Mouse (Mus musculus): Measurements from ENCODE around the gene Asxl2. TPM values are rescaled to one million over a fixed set of nuclear protein-coding genes. Genes with fewer than 3 reads are reported as not detected.

The Asxl2 gene
- polyA plus RNA-seq, 1 experiment: 7.0 TPM

DNA sequence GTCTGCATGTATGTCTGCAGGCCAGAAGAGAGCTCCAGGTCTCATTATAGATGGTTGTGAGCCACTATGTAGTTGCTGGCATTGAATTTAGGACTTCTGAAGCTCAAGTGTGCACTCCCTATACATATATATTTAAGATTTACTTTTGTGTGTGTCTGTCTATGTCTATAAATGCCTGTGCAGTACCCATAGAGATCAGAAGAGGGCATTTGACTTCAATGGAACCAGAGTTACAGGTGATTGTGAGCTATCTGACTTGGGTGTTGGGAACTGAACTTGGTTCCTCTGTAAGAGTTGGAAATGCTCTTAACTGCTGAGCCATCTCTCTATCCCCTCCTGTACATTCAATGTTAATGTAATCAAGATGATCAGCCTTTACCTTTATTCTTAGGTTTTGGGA is 4.3 kb downstream of the Asxl2 start:
- TF ChIP-seq MYOD1 (IDR thresholded peaks at IDR 0.05; ENCODE audit: control insufficient read depth in 1 of 3, insufficient read length in 2 of 3, low read depth in 2 of 3): no peak
- no peak for TF ChIP-seq POLR2A (IDR thresholded peaks at IDR 0.05; ENCODE audit: insufficient read length, low read depth)
- no peak for TF ChIP-seq MAX (IDR thresholded peaks at IDR 0.05; ENCODE audit: low read depth)
- TF ChIP-seq E2F4 (IDR thresholded peaks at IDR 0.05; ENCODE audit: insufficient read depth): no peak
- TF ChIP-seq MYOG (IDR thresholded peaks at IDR 0.05; ENCODE audit: control insufficient read depth in 1 of 3, insufficient read depth in 1 of 3, insufficient read length in 2 of 3, low read depth in 2 of 3): no peak
- no peak for TF ChIP-seq SRF (IDR thresholded peaks at IDR 0.05; ENCODE audit: control insufficient read depth, insufficient read length, low read depth)
- TF ChIP-seq REST (IDR thresholded peaks at IDR 0.05; ENCODE audit: insufficient read depth, insufficient read length): no peak
- no peak for TF ChIP-seq USF1 (IDR thresholded peaks at IDR 0.05; ENCODE audit: low read depth)
- no peak for TF ChIP-seq TCF3 (IDR thresholded peaks at IDR 0.05; ENCODE audit: insufficient read length, low read depth)
- no peak for TF ChIP-seq POLR2AphosphoS2 (IDR thresholded peaks at IDR 0.05; ENCODE audit: insufficient read length, low read depth)
- TF ChIP-seq TCF12 (IDR thresholded peaks at IDR 0.05; ENCODE audit: insufficient read depth, poor library complexity, severe bottlenecking): no peak
- no peak for TF ChIP-seq CEBPB (IDR thresholded peaks at IDR 0.05; ENCODE audit: insufficient read depth, poor library complexity, severe bottlenecking)
- Histone ChIP-seq H3ac (ENCODE audit: control insufficient read depth, insufficient read length) (no peak overlapping the region), H3K4me2 (ENCODE audit: low read depth) (no peak overlapping the region), H3K4me3 (no peak overlapping the region), H3K27me3 (ENCODE audit: control insufficient read depth, insufficient read depth, insufficient read length) (no peaks in the 10 kb centered on the region), H3K79me2 (ENCODE audit: control insufficient read depth, insufficient read depth) (peaks cover 83% of the 10 kb centered on the region), H3K36me3 (ENCODE audit: control insufficient read depth, insufficient read depth) (no peaks in the 10 kb centered on the region)

DNA sequence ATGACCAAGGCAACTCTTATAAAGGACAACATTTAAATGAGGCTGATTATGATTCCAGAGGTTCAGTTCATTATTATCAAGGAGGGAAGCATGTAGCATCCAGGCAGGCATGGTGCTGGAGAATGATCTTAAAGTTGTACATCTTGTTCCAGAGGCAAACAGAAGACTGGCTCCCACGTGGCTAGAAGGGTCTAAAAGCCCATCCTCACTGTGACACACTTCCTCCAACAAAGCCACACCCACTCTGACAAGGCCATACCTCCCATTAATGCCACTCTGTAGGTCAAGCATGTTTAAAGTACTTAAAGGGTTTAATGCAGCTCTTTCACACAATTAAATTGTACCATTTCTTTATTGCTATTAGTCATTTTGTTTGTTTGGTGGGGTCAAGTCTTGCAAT is 7.1 kb downstream of the Asxl2 start:
- H3ac ChIP-seq (ENCODE audit: control insufficient read depth, insufficient read length): no peak overlapping the region
- H3K79me2 ChIP-seq (ENCODE audit: control insufficient read depth, insufficient read depth): peaks cover 99% of the 10 kb centered on the region
- no peak overlapping the region for H3K4me2 ChIP-seq (ENCODE audit: low read depth)
- H3K27me3 ChIP-seq (ENCODE audit: control insufficient read depth, insufficient read depth, insufficient read length): no peaks in the 10 kb centered on the region
- no peak for TF ChIP-seq USF1 (IDR thresholded peaks at IDR 0.05; ENCODE audit: low read depth)
- no peak for TF ChIP-seq E2F4 (IDR thresholded peaks at IDR 0.05; ENCODE audit: insufficient read depth)
- no peak for TF ChIP-seq REST (IDR thresholded peaks at IDR 0.05; ENCODE audit: insufficient read depth, insufficient read length)
- TF ChIP-seq SRF (IDR thresholded peaks at IDR 0.05; ENCODE audit: control insufficient read depth, insufficient read length, low read depth): no peak
- TF ChIP-seq MAX (IDR thresholded peaks at IDR 0.05; ENCODE audit: low read depth): no peak
- TF ChIP-seq TCF12 (IDR thresholded peaks at IDR 0.05; ENCODE audit: insufficient read depth, poor library complexity, severe bottlenecking): no peak
- no peak for TF ChIP-seq CEBPB (IDR thresholded peaks at IDR 0.05; ENCODE audit: insufficient read depth, poor library complexity, severe bottlenecking)
- no peak for TF ChIP-seq MYOG (IDR thresholded peaks at IDR 0.05; ENCODE audit: control insufficient read depth in 1 of 3, insufficient read depth in 1 of 3, insufficient read length in 2 of 3, low read depth in 2 of 3)
- no peak for TF ChIP-seq POLR2A (IDR thresholded peaks at IDR 0.05; ENCODE audit: insufficient read length, low read depth)
- H3K36me3 ChIP-seq (ENCODE audit: control insufficient read depth, insufficient read depth): no peaks in the 10 kb centered on the region
- H3K4me3 ChIP-seq: no peak overlapping the region

DNA sequence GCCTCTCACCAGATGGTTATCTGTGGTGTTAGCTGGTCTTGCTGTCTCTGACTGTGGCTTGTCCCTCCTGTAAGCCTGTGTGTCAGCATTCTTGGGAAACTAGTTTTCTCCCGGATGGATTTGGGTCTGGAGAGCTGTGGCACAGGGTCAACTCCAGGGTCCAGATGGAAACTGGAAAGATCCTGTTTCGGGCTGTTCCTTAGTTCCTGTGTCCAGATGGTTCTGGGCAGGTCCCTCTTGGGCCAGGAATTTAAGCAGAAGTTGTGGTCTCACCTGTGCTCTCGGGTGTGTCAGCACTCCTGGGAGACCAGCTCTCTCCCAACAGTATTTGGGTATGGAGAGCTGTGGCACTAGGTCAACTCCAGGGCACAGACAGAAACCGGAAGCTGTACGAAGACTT is 9.8 kb downstream of the Asxl2 start:
- Histone ChIP-seq H3K4me2 (ENCODE audit: low read depth) (no peak overlapping the region), H3ac (ENCODE audit: control insufficient read depth, insufficient read length) (no peak overlapping the region), H3K27me3 (ENCODE audit: control insufficient read depth, insufficient read depth, insufficient read length) (no peaks in the 10 kb centered on the region), H3K36me3 (ENCODE audit: control insufficient read depth, insufficient read depth) (peaks cover 4% of the 10 kb centered on the region), H3K4me3 (no peak overlapping the region), H3K79me2 (ENCODE audit: control insufficient read depth, insufficient read depth) (peaks cover 99% of the 10 kb centered on the region)
- TF ChIP-seq POLR2AphosphoS2 (IDR thresholded peaks at IDR 0.05; ENCODE audit: insufficient read length, low read depth): no peak
- TF ChIP-seq E2F4 (IDR thresholded peaks at IDR 0.05; ENCODE audit: insufficient read depth): no peak

DNA sequence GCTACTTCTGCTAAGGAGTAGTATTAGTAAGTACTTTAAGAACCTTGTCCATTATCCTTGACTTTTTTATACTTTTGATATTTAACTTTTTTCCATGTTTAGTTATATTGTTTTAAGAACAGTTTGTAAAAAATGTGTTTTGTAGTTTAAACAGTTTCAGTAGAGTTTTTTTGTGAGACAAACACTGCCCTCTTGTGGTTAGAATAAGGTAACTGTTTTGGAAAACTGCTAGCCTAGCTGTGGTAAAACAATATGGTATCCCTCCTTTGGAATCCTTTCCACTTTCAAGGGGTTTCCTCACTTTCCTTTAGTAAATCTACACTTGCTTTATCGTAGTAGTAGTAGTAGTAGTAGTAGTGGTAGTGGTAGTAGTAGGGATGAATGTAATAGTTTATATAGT is 11.2 kb downstream of the Asxl2 start:
- Histone ChIP-seq H3K4me2 (ENCODE audit: low read depth) (no peak overlapping the region), H3K79me2 (ENCODE audit: control insufficient read depth, insufficient read depth) (peaks cover 88% of the 10 kb centered on the region), H3K36me3 (ENCODE audit: control insufficient read depth, insufficient read depth) (peaks cover 4% of the 10 kb centered on the region), H3K4me3 (no peak overlapping the region), H3K27me3 (ENCODE audit: control insufficient read depth, insufficient read depth, insufficient read length) (no peaks in the 10 kb centered on the region), H3ac (ENCODE audit: control insufficient read depth, insufficient read length) (no peak overlapping the region)
- TF ChIP-seq SRF (IDR thresholded peaks at IDR 0.05; ENCODE audit: control insufficient read depth, insufficient read length, low read depth) (no peak), POLR2A (IDR thresholded peaks at IDR 0.05; ENCODE audit: insufficient read length, low read depth) (no peak), USF1 (IDR thresholded peaks at IDR 0.05; ENCODE audit: low read depth) (no peak), TCF3 (IDR thresholded peaks at IDR 0.05; ENCODE audit: insufficient read length, low read depth) (no peak), CEBPB (IDR thresholded peaks at IDR 0.05; ENCODE audit: insufficient read depth, poor library complexity, severe bottlenecking) (no peak)

DNA sequence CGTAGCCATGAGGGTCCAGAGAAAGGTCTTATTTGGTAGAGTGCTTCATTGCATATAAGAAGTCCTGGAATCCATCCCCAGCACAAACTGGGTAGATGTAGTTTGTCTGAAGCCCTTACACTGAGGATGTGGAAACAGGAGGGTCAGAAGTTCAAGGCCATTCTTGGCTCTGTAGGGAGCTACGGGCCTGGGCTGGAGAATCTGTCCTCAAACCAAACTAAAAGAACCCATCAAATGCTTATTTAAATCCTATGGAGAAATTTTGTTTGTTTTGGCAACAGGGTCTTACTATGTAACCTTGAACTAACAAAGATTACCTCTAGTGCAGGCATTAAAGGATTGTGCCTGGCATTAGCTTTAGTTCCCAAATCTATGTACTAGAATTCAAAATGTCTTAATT is 14.3 kb downstream of the Asxl2 start:
- H3K4me3 ChIP-seq: no peak overlapping the region
- H3K27me3 ChIP-seq (ENCODE audit: control insufficient read depth, insufficient read depth, insufficient read length): no peaks in the 10 kb centered on the region
- no peak overlapping the region for H3K4me2 ChIP-seq (ENCODE audit: low read depth)
- peaks cover 20% of the 10 kb centered on the region for H3K36me3 ChIP-seq (ENCODE audit: control insufficient read depth, insufficient read depth)
- H3K79me2 ChIP-seq (ENCODE audit: control insufficient read depth, insufficient read depth): peaks cover 57% of the 10 kb centered on the region
- H3ac ChIP-seq (ENCODE audit: control insufficient read depth, insufficient read length): no peak overlapping the region
- TF ChIP-seq SRF (IDR thresholded peaks at IDR 0.05; ENCODE audit: control insufficient read depth, insufficient read length, low read depth): no peak
- TF ChIP-seq CEBPB (IDR thresholded peaks at IDR 0.05; ENCODE audit: insufficient read depth, poor library complexity, severe bottlenecking): no peak
- TF ChIP-seq USF1 (IDR thresholded peaks at IDR 0.05; ENCODE audit: low read depth): no peak
- no peak for TF ChIP-seq REST (IDR thresholded peaks at IDR 0.05; ENCODE audit: insufficient read depth, insufficient read length)
- TF ChIP-seq MYOG (IDR thresholded peaks at IDR 0.05; ENCODE audit: control insufficient read depth in 1 of 3, insufficient read depth in 1 of 3, insufficient read length in 2 of 3, low read depth in 2 of 3): no peak
- TF ChIP-seq TCF3 (IDR thresholded peaks at IDR 0.05; ENCODE audit: insufficient read length, low read depth): no peak
- TF ChIP-seq MAX (IDR thresholded peaks at IDR 0.05; ENCODE audit: low read depth): no peak
- TF ChIP-seq MYOD1 (IDR thresholded peaks at IDR 0.05; ENCODE audit: control insufficient read depth in 1 of 3, insufficient read length in 2 of 3, low read depth in 2 of 3): no peak
- no peak for TF ChIP-seq POLR2A (IDR thresholded peaks at IDR 0.05; ENCODE audit: insufficient read length, low read depth)
- TF ChIP-seq E2F4 (IDR thresholded peaks at IDR 0.05; ENCODE audit: insufficient read depth): no peak
- no peak for TF ChIP-seq TCF12 (IDR thresholded peaks at IDR 0.05; ENCODE audit: insufficient read depth, poor library complexity, severe bottlenecking)
- TF ChIP-seq POLR2AphosphoS2 (IDR thresholded peaks at IDR 0.05; ENCODE audit: insufficient read length, low read depth): no peak
